Mouse (Mus musculus): ENCODE data around the gene Gpr65. TPM values are rescaled to one million over a fixed set of nuclear protein-coding genes. Genes with fewer than 3 reads are reported as not detected.

The Gpr65 gene
- total and polyA plus RNA-seq, 3 experiments, result 31.9 to 80.5 (median 80.3) TPM

- dilution Hi-C loops (cut with MboI; ENCODE audit: extremely low pct_ligation_motif_present, extremely low pct_unique_long_range_greater_than_20kb, low sequenced_read_pairs) (no loop called here), in situ Hi-C loops (cut with MboI; ENCODE audit: low pct_ligation_motif_present, low pct_unique_long_range_greater_than_20kb, low sequenced_read_pairs) (no loop called here)
- Histone ChIP-seq H3K4me3 (replicated peaks in 1 of 3; ENCODE audit: low read depth in 2 of 3, low read length in 2 of 3, poor library complexity in 1 of 3) (no peak overlapping the region), H3K4me1 (ENCODE audit: control insufficient read depth in 1 of 2, insufficient read depth in 2 of 2) (peaks cover 15 to 32% of the 10 kb centered on the region in 2 experiments; a peak in 3 of 4 replicates), H3K27ac (ENCODE audit: insufficient read depth, low read depth) (peak overlapping the region; percentile 45), H3K27me3 (replicated peaks) (no peaks in the 10 kb centered on the region), H3K9ac (ENCODE audit: insufficient read depth, low read depth) (no peak overlapping the region), H3K36me3 (replicated peaks in 1 of 2; ENCODE audit: control insufficient read depth in 1 of 2, insufficient read depth in 1 of 2, low read length in 1 of 2) (no peaks in the 10 kb centered on the region), H3K4me2 (ENCODE audit: insufficient read depth, low read depth, poor library complexity, severe bottlenecking) (no peak overlapping the region), H3K9me3 (replicated peaks; ENCODE audit: low read length) (peaks cover 19% of the 10 kb centered on the region), H3K79me2 (replicated peaks; ENCODE audit: control insufficient read depth, extremely low read depth, insufficient read depth, poor library complexity, severe bottlenecking) (no peaks in the 10 kb centered on the region)
- TF ChIP-seq ZNF384 (IDR thresholded peaks at IDR 0.05; ENCODE audit: low read depth, low read length) (0 out of 2 replicates have a peak, but pooled peaks have one; percentile 11), MAX (IDR thresholded peaks at IDR 0.05; ENCODE audit: low read length) (no peak), NRF1 (IDR thresholded peaks at IDR 0.05; ENCODE audit: low read depth, low read length) (no peak), EP300 (IDR thresholded peaks at IDR 0.05; ENCODE audit: low read length) (peak; percentile 41), MXI1 (IDR thresholded peaks at IDR 0.05; ENCODE audit: low read depth, low read length) (no peak), JUND (conservative IDR thresholded peaks at IDR 0.05; ENCODE audit: low read depth, low read length) (0 out of 2 replicates have a peak, but pooled peaks have one; percentile 27)
- DNase-seq (ENCODE audit: extremely low read depth), result peak; percentile 63
These were observed 16.0 kb downstream of the Gpr65 start for GRCm38 (mm10) chr12:98284477-98284876.

GRCm38 (mm10) chr12:98290475-98290874 is 22.0 kb downstream of the Gpr65 start:
- peaks cover 2% of the 10 kb centered on the region for H3K27me3 ChIP-seq (replicated peaks)
- H3K9ac ChIP-seq (ENCODE audit: insufficient read depth, low read depth), result no peak overlapping the region
- TF ChIP-seq JUND (conservative IDR thresholded peaks at IDR 0.05; ENCODE audit: low read depth, low read length), result no peak
- peak; percentile 69 for TF ChIP-seq IRF4 (IDR thresholded peaks at IDR 0.05; ENCODE audit: low read depth, low read length)
- no peak for TF ChIP-seq MAFK (IDR thresholded peaks at IDR 0.05; ENCODE audit: insufficient replicate concordance, low read length)
- TF ChIP-seq CHD1 (IDR thresholded peaks at IDR 0.05; ENCODE audit: low read depth, low read length), result no peak
- TF ChIP-seq NELFE (IDR thresholded peaks at IDR 0.05; ENCODE audit: low read depth, low read length), result no peak
- no peak for TF ChIP-seq E2F4 (IDR thresholded peaks at IDR 0.05; ENCODE audit: insufficient replicate concordance, low read depth, low read length)
- peak; percentile 63 for TF ChIP-seq EP300 (IDR thresholded peaks at IDR 0.05; ENCODE audit: low read length)
- TF ChIP-seq ZKSCAN1 (IDR thresholded peaks at IDR 0.05; ENCODE audit: borderline replicate concordance, low read depth, low read length), result no peak
- no peak for TF ChIP-seq CTCF (conservative IDR thresholded peaks at IDR 0.05 in 1 of 2, IDR thresholded peaks at IDR 0.05 in 1 of 2; ENCODE audit: low read depth in 2 of 2, low read length in 2 of 2)
- TF ChIP-seq SMC3 (IDR thresholded peaks at IDR 0.05; ENCODE audit: low read depth, low read length), result no peak
- no peak for TF ChIP-seq RCOR1 (conservative IDR thresholded peaks at IDR 0.05; ENCODE audit: low read depth, low read length)
- in situ Hi-C loops (cut with MboI; ENCODE audit: low pct_ligation_motif_present, low pct_unique_long_range_greater_than_20kb, low sequenced_read_pairs), result no loop called here
- H3K9me3 ChIP-seq (replicated peaks; ENCODE audit: low read length), result peaks cover 12% of the 10 kb centered on the region
- DNase-seq (ENCODE audit: extremely low read depth), result no peak
- H3K79me2 ChIP-seq (replicated peaks; ENCODE audit: control insufficient read depth, extremely low read depth, insufficient read depth, poor library complexity, severe bottlenecking), result no peaks in the 10 kb centered on the region
- no peak overlapping the region for H3K27ac ChIP-seq (ENCODE audit: insufficient read depth, low read depth)
- no peaks in the 10 kb centered on the region for H3K36me3 ChIP-seq (replicated peaks in 1 of 2; ENCODE audit: control insufficient read depth in 1 of 2, insufficient read depth in 1 of 2, low read length in 1 of 2)
- no peak overlapping the region for H3K4me3 ChIP-seq (replicated peaks in 1 of 3; ENCODE audit: low read depth in 2 of 3, low read length in 2 of 3, poor library complexity in 1 of 3)
- dilution Hi-C loops (cut with MboI; ENCODE audit: extremely low pct_ligation_motif_present, extremely low pct_unique_long_range_greater_than_20kb, low sequenced_read_pairs), result no loop called here
- H3K4me2 ChIP-seq (ENCODE audit: insufficient read depth, low read depth, poor library complexity, severe bottlenecking), result peak overlapping the region; percentile 36; the same call in 1 of the 2 replicates
- H3K4me1 ChIP-seq (ENCODE audit: control insufficient read depth in 1 of 2, insufficient read depth in 2 of 2), result peaks cover 5 to 24% of the 10 kb centered on the region in 2 experiments; a peak in 3 of 4 replicates

Data from CH12.LX (cell line).